Comparison of ENCODE assay signal across 21 mouse cellular contexts in genomic region chr9:110856920-110857319, GRCm38 (mm10). TPM values are rescaled to one million over a fixed set of nuclear protein-coding genes. Genes with fewer than 3 reads are reported as not detected.
DNase-seq lines count a peak whose midpoint lies in the region; ATAC-seq and TF ChIP-seq lines count a peak whose summit lies in the region.
"Had no signal": no experiment of that assay in that cellular context is flagged by ENCODE, and none has a peak within 500 bp of the region (broad histone marks: within the 10 kb centered on the region; RNA-seq: fewer than 3 reads in every experiment).

No protein-coding gene starts in this region.

- peak; percentile 7; the same call in 1 of the 2 replicates for TF ChIP-seq EP300 in liver, postnatal 0 days (IDR thresholded peaks at IDR 0.05; ENCODE audit: low read depth)

- H3K4me3 ChIP-seq in kidney, adult 2 months (ENCODE audit: insufficient read depth, low read depth, low read length), result no peak overlapping the region
- no peak overlapping the region for H3K4me3 ChIP-seq in lung, adult 2 months (replicated peaks; ENCODE audit: extremely low read depth, low read depth, low read length)
- H3K4me3 ChIP-seq in liver, postnatal 0 days (ENCODE audit: low read depth, low read length), result no peak overlapping the region

- no peaks in the 10 kb centered on the region for H3K36me3 ChIP-seq in kidney, adult 2 months (ENCODE audit: control insufficient read depth, insufficient read depth, low read length)
- H3K36me3 ChIP-seq in liver, postnatal 0 days (replicated peaks; ENCODE audit: insufficient read depth, low read length), result no peaks in the 10 kb centered on the region
- H3K36me3 ChIP-seq: embryonic facial prominence, embryonic 10.5 days; G1E; hindbrain, embryonic 10.5 days; neural tube, embryonic 15.5 days had no signal

- ATAC-seq in common myeloid progenitor, adult 5-6 weeks (replicated peaks; ENCODE audit: low read depth, poor library complexity, severe bottlenecking), result peak; percentile 31
- ATAC-seq in liver, postnatal 0 days, result no peak
- ATAC-seq: forebrain, embryonic 16.5 days had no signal

- TF ChIP-seq POLR2A in kidney, adult 2 months (IDR thresholded peaks at IDR 0.05; ENCODE audit: low read depth, low read length), result no peak
- no peak for TF ChIP-seq POLR2A in lung, adult 2 months (IDR thresholded peaks at IDR 0.05; ENCODE audit: borderline replicate concordance, extremely low read depth, low read depth, low read length)

- no peak overlapping the region for H3K27ac ChIP-seq in kidney, adult 2 months (ENCODE audit: insufficient read depth, low read depth, low read length)
- no peak overlapping the region for H3K27ac ChIP-seq in liver, postnatal 0 days (ENCODE audit: low read depth)
- H3K27ac ChIP-seq: neural tube, embryonic 15.5 days had no signal

- H3K4me2 ChIP-seq in liver, postnatal 0 days (ENCODE audit: low read depth, low read length), result no peak overlapping the region

- H3K9me3 ChIP-seq in liver, postnatal 0 days (ENCODE audit: low read length), result no peaks in the 10 kb centered on the region
- H3K9me3 ChIP-seq: embryonic facial prominence, embryonic 10.5 days; G1E; hindbrain, embryonic 10.5 days; neural tube, embryonic 15.5 days had no signal

- H3K9ac ChIP-seq in liver, postnatal 0 days (replicated peaks), result no peak overlapping the region
- H3K9ac ChIP-seq: neural tube, embryonic 15.5 days had no signal

- no peaks in the 10 kb centered on the region for H3K4me1 ChIP-seq in kidney, adult 2 months (ENCODE audit: control insufficient read depth, insufficient read depth, low read length)
- no peaks in the 10 kb centered on the region for H3K4me1 ChIP-seq in lung, adult 2 months (ENCODE audit: control insufficient read depth, insufficient read depth, low read length)
- H3K4me1 ChIP-seq in liver, postnatal 0 days (ENCODE audit: insufficient read depth), result peaks cover 3% of the 10 kb centered on the region

- WGBS in kidney, adult 2 months, result 31% methylated on average over 4 of the region's 4 CpGs
- 31% methylated on average over 4 of the region's 4 CpGs for WGBS in lung, adult 2 months
- WGBS in liver, postnatal 0 days (ENCODE audit: insufficient replicate concordance), result 19% methylated on average over 4 of the region's 4 CpGs

- no peaks in the 10 kb centered on the region for H3K27me3 ChIP-seq in kidney, adult 2 months (replicated peaks; ENCODE audit: control insufficient read depth, insufficient read depth, low read length)
- peaks cover 5% of the 10 kb centered on the region; the same call in 1 of the 2 replicates for H3K27me3 ChIP-seq in liver, postnatal 0 days (ENCODE audit: insufficient read depth, low read length)

- peak; percentile 47 for DNase-seq in kidney, adult 2 months
- no peak for DNase-seq in kidney, adult 8-10 months
- DNase-seq in lung, postnatal 10 days, result peak; percentile 40
- DNase-seq in lung, adult 2 months, result no peak
- DNase-seq in liver, postnatal 0 days, result no peak
- no peak for DNase-seq in frontal cortex, postnatal 36 days (ENCODE audit: low spot score in 2 of 2)
- DNase-seq: adrenal gland, postnatal 10 days; cerebellum, postnatal 14 days had no signal

- no peak for TF ChIP-seq CTCF in kidney, adult 2 months (conservative IDR thresholded peaks at IDR 0.05; ENCODE audit: insufficient read depth, insufficient read length, low read depth, low read length)
- TF ChIP-seq CTCF in lung, adult 2 months (IDR thresholded peaks at IDR 0.05; ENCODE audit: insufficient read depth, low read length), result no peak
- TF ChIP-seq CTCF in liver, postnatal 0 days (IDR thresholded peaks at IDR 0.05; ENCODE audit: low read depth), result no peak

RNA-seq across cellular contexts. Expression of gene Prss50, which starts 0.8 kb away (rescaled TPM):
- not detected in 2 replicates for polyA plus RNA-seq in kidney, adult 2 months (2012; rRNA removed)
- 0.10 TPM in 1 of 2 replicates, not detected in the other for polyA plus RNA-seq in lung, adult 2 months (2012; rRNA removed)
- 8.7 and 10.2 TPM in 2 replicates for total RNA-seq in common myeloid progenitor, adult 5-6 weeks (2017)
- polyA plus RNA-seq in liver, postnatal 0 days (2015; fragmentation: Nextera tagmentation; extraction: Ambion mirVana), result 9.2 and 10.3 TPM in 2 replicates
- total RNA-seq: G1E; gastrocnemius, adult 8-10 months; liver, adult 2 months had no signal
- polyA plus RNA-seq: G1E; liver, adult 2 months; small intestine, adult 2 months; stomach, embryonic 14.5 days had no signal

RNA-seq across cellular contexts. Expression of gene Prss46, which starts 12.6 kb away (rescaled TPM):
- not detected in 2 replicates for polyA plus RNA-seq in kidney, adult 2 months (2012; rRNA removed)
- not detected in 2 replicates for polyA plus RNA-seq in lung, adult 2 months (2012; rRNA removed)
- not detected in 2 replicates for total RNA-seq in common myeloid progenitor, adult 5-6 weeks (2017)
- not detected in 2 replicates for polyA plus RNA-seq in liver, postnatal 0 days (2015; fragmentation: Nextera tagmentation; extraction: Ambion mirVana)
- total RNA-seq: adrenal gland, postnatal 10 days; G1E; gastrocnemius, adult 8-10 months; left cerebral cortex, postnatal 25 days; liver, adult 2 months had no signal
- polyA plus RNA-seq: embryonic facial prominence, embryonic 10.5 days; forebrain, embryonic 16.5 days; G1E; heart, embryonic 11.5 days; hindbrain, embryonic 10.5 days; liver, adult 2 months; neural tube, embryonic 15.5 days; small intestine, adult 2 months; stomach, embryonic 14.5 days had no signal

RNA-seq across cellular contexts. Expression of gene Prss45, which starts 22.5 kb away (rescaled TPM):
- polyA plus RNA-seq in kidney, adult 2 months (2012; rRNA removed), result not detected in 2 replicates
- not detected in 2 replicates for polyA plus RNA-seq in lung, adult 2 months (2012; rRNA removed)
- not detected in 2 replicates for total RNA-seq in common myeloid progenitor, adult 5-6 weeks (2017)
- not detected in 2 replicates for polyA plus RNA-seq in liver, postnatal 0 days (2015; fragmentation: Nextera tagmentation; extraction: Ambion mirVana)
- total RNA-seq: adrenal gland, postnatal 10 days; gastrocnemius, adult 8-10 months; liver, adult 2 months had no signal
- polyA plus RNA-seq: embryonic facial prominence, embryonic 10.5 days; forebrain, embryonic 16.5 days; G1E; heart, embryonic 11.5 days; hindbrain, embryonic 10.5 days; liver, adult 2 months; midbrain, embryonic 11.5 days; neural tube, embryonic 15.5 days; small intestine, adult 2 months; stomach, embryonic 14.5 days had no signal

RNA-seq across cellular contexts. Expression of gene Als2cl, which starts 22.8 kb away (rescaled TPM):
- 32.3 and 40.8 TPM in 2 replicates for polyA plus RNA-seq in kidney, adult 2 months (2012; rRNA removed)
- 118 and 120 TPM in 2 replicates for polyA plus RNA-seq in lung, adult 2 months (2012; rRNA removed)
- 0.87 and 3.1 TPM in 2 replicates for total RNA-seq in common myeloid progenitor, adult 5-6 weeks (2017)
- 2.2 TPM in 2 replicates for polyA plus RNA-seq in liver, postnatal 0 days (2015; fragmentation: Nextera tagmentation; extraction: Ambion mirVana)
- total RNA-seq: G1E had no signal
- polyA plus RNA-seq: G1E had no signal

RNA-seq across cellular contexts. Expression of gene Tmie, which starts 23.0 kb away (rescaled TPM):
- polyA plus RNA-seq in kidney, adult 2 months (2012; rRNA removed), result 7.9 and 9.5 TPM in 2 replicates
- 4.1 and 4.3 TPM in 2 replicates for polyA plus RNA-seq in lung, adult 2 months (2012; rRNA removed)
- 0.23 TPM in 1 of 2 replicates, not detected in the other for total RNA-seq in common myeloid progenitor, adult 5-6 weeks (2017)
- 5.4 and 6.0 TPM in 2 replicates for polyA plus RNA-seq in liver, postnatal 0 days (2015; fragmentation: Nextera tagmentation; extraction: Ambion mirVana)
- polyA plus RNA-seq: G1E; heart, embryonic 11.5 days had no signal

Comparison
In these comparisons a context has a peak if more than half of its experiments do, and no peak if none do; other contexts are left out.
1. DNase-seq: peak in kidney, adult 2 months (single experiment) and lung, postnatal 10 days (single experiment); none in kidney, adult 8-10 months (0 of 2), lung, adult 2 months (single experiment), liver, postnatal 0 days (single experiment) and frontal cortex, postnatal 36 days (0 of 2).